Mouse (Mus musculus) E14TG2a.4 (cell line): ENCODE results near the gene Flad1.
A peak's percentile ranks its signal among the peaks of the same experiment; 100 is the strongest.
"Not testable (repeated sequence)": the region's sequence is repeated elsewhere in the genome, so short reads cannot be mapped to it uniquely, and the experiment has no call there.

Source experiments
- H3K27me3 ChIP-seq: 2 replicates; pipeline ENCODE4 v1.6.1; 2014; ENCODE audit warnings: low read length, control low read depth; ENCODE audit not compliant: insufficient read depth
- H3K36me3 ChIP-seq: 2 replicates; pipeline ENCODE4 v1.6.1; 2014; ENCODE audit warnings: low read length, control low read depth; ENCODE audit not compliant: insufficient read depth
- H3K4me1 ChIP-seq: replicated peaks from 2 replicates; pipeline ENCODE4 v1.6.1; 2014; ENCODE audit warnings: low read depth, low read length, control low read depth
- H3K4me3 ChIP-seq: replicated peaks from 2 replicates; pipeline ENCODE4 v1.5.1; 2014; ENCODE audit warnings: mild to moderate bottlenecking, low read length
- H3K9me3 ChIP-seq: 2 replicates; pipeline ENCODE4 v1.6.1; 2014; ENCODE audit warnings: low read length, control low read depth
- CTCF ChIP-seq: conservative IDR thresholded peaks from 2 replicates; pipeline ENCODE4 v1.5.1; 2014; ENCODE audit warnings: low read length
- NANOG ChIP-seq: IDR thresholded peaks from 2 replicates; pipeline ENCODE4 v1.6.1; 2014; ENCODE audit warnings: borderline replicate concordance, low read length, mixed read lengths
- POU5F1 ChIP-seq: IDR thresholded peaks from 2 replicates; pipeline ENCODE4 v1.6.1; 2014; ENCODE audit warnings: low read length, borderline replicate concordance

The Flad1 gene

GRCm38 (mm10) chr3:89432606-89433005 is 20.9 kb upstream of the Flad1 start:
- Histone ChIP-seq H3K36me3 (peaks cover 55% of the 10 kb centered on the region), H3K9me3 (no peaks in the 10 kb centered on the region), H3K4me1 (peaks cover 83% of the 10 kb centered on the region), H3K4me3 (peak overlapping the region; percentile 100), H3K27me3 (no peaks in the 10 kb centered on the region)
- TF ChIP-seq NANOG (no peak), CTCF (no peak), POU5F1 (no peak)

GRCm38 (mm10) chr3:89430171-89431159 is 18.8 kb upstream of the Flad1 start, which contains the start of gene Pygo2:
Gene Pygo2, plus strand, starts transcription at chr3:89430214.
- TF ChIP-seq POU5F1, result no peak
- TF ChIP-seq CTCF, result no peak
- TF ChIP-seq NANOG, result no peak

GRCm38 (mm10) chr3:89429021-89429420 is 17.4 kb upstream of the Flad1 start:
- H3K36me3 ChIP-seq, result peaks cover 79% of the 10 kb centered on the region
- H3K4me1 ChIP-seq, result peaks cover 83% of the 10 kb centered on the region
- not testable (repeated sequence) for H3K9me3 ChIP-seq, H3K27me3 ChIP-seq, H3K4me3 ChIP-seq

More at GRCm38 (mm10) chr3:89430171-89431159, 18.8 kb upstream of the Flad1 start, which contains the start of gene Pygo2:
- H3K27me3 ChIP-seq, result no peaks in the 10 kb centered on the region
- peaks cover 83% of the 10 kb centered on the region for H3K4me1 ChIP-seq
- H3K9me3 ChIP-seq, result no peaks in the 10 kb centered on the region
- H3K36me3 ChIP-seq, result peaks cover 76% of the 10 kb centered on the region
- H3K4me3 ChIP-seq, result peak within 1 kb of the TSS; percentile 100

GRCm38 (mm10) chr3:89425876-89426275 is 14.2 kb upstream of the Flad1 start:
- TF ChIP-seq NANOG, result no peak
- TF ChIP-seq POU5F1, result no peak
- TF ChIP-seq CTCF, result no peak
- H3K4me1 ChIP-seq, result peaks cover 80% of the 10 kb centered on the region
- H3K4me3 ChIP-seq, result no peak overlapping the region
- no peaks in the 10 kb centered on the region for H3K27me3 ChIP-seq
- no peaks in the 10 kb centered on the region for H3K9me3 ChIP-seq
- peaks cover 67% of the 10 kb centered on the region for H3K36me3 ChIP-seq

GRCm38 (mm10) chr3:89425141-89425525 is 13.5 kb upstream of the Flad1 start:
- Histone ChIP-seq H3K27me3 (no peaks in the 10 kb centered on the region), H3K9me3 (no peaks in the 10 kb centered on the region), H3K4me1 (peaks cover 84% of the 10 kb centered on the region), H3K4me3 (peak overlapping the region; percentile 83), H3K36me3 (peaks cover 67% of the 10 kb centered on the region)
- TF ChIP-seq POU5F1, result no peak
- no peak; the same call in 1 of the 2 replicates for TF ChIP-seq CTCF
- TF ChIP-seq NANOG, result no peak

GRCm38 (mm10) chr3:89424416-89425140 is 12.9 kb upstream of the Flad1 start:
- TF ChIP-seq POU5F1, result no peak
- TF ChIP-seq CTCF, result no peak
- no peak for TF ChIP-seq NANOG

GRCm38 (mm10) chr3:89422556-89423205 is 11.0 kb upstream of the Flad1 start:
- peaks cover 51% of the 10 kb centered on the region for H3K36me3 ChIP-seq
- peaks cover 76% of the 10 kb centered on the region for H3K4me1 ChIP-seq
- no peak for TF ChIP-seq NANOG
- no peak for TF ChIP-seq POU5F1
- TF ChIP-seq CTCF, result no peak
- no peaks in the 10 kb centered on the region for H3K9me3 ChIP-seq
- no peaks in the 10 kb centered on the region for H3K27me3 ChIP-seq
- H3K4me3 ChIP-seq, result peak overlapping the region; percentile 83

More at GRCm38 (mm10) chr3:89424416-89425140, 12.9 kb upstream of the Flad1 start:
- Histone ChIP-seq H3K27me3 (no peaks in the 10 kb centered on the region), H3K36me3 (peaks cover 67% of the 10 kb centered on the region), H3K9me3 (no peaks in the 10 kb centered on the region), H3K4me1 (peaks cover 89% of the 10 kb centered on the region), H3K4me3 (peak overlapping the region; percentile 83)

GRCm38 (mm10) chr3:89421810-89422473 is 10.3 kb upstream of the Flad1 start:
- no peaks in the 10 kb centered on the region for H3K9me3 ChIP-seq
- H3K27me3 ChIP-seq, result no peaks in the 10 kb centered on the region
- H3K36me3 ChIP-seq, result peaks cover 44% of the 10 kb centered on the region
- TF ChIP-seq NANOG (no peak), POU5F1 (no peak), CTCF (no peak)
- H3K4me3 ChIP-seq, result peak overlapping the region; percentile 83
- peaks cover 70% of the 10 kb centered on the region for H3K4me1 ChIP-seq
